Mouse (Mus musculus) mouse trophoblast stem cell (cell line): ENCODE results near the gene Arih2.
"Not testable (repeated sequence)": the region's sequence is repeated elsewhere in the genome, so short reads cannot be mapped to it uniquely, and the experiment has no call there.

ENCODE experiments used
- in situ Hi-C, 2 experiments: fragments of 300-500 bp; cut with MseI, MboI; formaldehyde crosslinking; loops; 2 replicates in 1 of 2; 3 replicates in 1 of 2; pipeline ENCODE4 v1.15.1; 2025

Arih2 gene

DNA sequence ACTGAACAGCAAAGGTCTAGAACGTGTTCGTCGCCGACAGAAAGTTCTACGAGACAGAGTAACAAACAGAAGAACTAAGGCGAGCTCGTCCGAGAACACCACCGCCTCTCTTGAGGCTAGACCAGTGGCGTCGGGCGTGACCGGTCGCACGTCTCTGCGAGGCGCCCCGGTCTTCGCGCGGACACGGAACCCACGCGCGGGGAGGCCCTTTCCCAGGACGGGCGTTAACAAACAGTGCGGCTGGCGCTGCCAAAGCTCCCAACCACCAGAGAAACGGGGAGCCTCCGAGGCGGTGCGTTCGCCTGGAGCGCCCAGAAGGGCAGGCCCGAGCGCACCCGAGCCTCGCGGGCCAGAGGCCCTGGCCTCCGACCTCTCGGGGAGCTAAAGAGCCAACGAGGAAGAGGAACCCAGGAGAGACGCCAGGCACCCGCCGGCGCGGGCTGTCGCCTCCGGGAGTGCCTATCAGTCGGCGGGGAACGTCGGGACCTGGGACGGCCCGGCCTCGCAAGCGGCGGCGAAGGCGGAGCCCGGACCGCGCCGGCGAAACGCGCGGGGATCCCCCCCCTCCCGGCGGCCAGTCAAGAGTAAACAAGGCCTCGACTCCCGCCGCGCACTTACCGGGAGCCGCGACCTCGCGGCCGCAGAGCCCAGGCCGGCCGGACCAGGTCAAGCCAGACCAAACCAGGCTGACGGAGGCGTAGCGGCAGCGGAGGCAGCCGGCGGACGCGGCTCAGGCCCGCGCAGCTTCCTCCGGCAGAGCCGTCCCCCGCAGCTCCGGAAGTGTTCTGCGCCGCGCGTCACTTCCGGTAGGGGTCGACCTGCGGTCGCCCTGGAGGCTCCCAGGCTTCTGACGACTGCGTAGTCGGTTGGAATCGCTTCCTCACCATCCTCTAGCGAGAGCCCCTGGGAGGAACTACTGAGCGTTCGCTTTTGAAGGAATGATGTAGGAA lies at the start of gene Arih2:
Gene Arih2, minus strand, starts transcription at position 776 of the 950 bp plus-strand sequence.
- in situ Hi-C loops: no loop called here

DNA sequence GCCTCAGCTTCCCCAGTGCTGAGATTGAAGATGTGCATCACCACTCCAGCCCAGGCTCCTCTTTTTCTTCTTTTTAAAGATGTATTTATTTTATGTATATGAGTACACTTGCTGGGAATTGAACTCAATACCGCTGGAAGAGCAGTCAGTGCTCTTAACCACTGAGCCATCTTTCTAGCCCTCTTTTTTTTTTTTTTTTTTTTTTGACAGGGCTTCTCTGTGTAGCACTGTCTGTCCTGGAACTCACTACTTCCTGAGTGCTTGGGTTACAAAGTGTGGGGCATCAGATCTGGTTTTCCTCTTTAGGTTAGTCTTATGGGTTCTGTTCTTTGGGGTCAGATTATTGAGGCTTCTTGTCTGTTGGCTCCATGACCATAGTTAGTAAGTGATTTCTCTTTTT lies 45.3 kb upstream of the Arih2 start:
- in situ Hi-C loops: no loop called here

DNA sequence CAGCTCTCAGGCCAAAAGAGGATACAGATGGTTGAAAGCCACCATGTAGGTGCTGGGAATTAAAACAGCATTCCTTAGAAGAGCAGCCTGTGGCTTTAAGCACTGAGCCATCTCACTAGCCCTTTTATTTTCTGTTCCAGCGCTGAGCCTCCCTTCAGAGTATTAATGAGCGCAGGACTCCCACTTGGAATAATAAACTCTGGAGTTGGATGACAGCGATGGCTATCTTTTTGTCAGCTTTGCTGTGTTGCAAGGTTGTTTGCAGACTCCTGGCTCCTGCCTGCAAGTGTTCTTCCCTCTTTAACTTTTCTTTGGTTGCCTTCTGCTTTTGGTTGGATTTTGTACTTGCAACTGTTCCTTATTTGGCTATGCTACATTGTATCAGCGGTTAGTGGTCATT lies 44.8 kb upstream of the Arih2 start:
- in situ Hi-C loops: no loop called here

DNA sequence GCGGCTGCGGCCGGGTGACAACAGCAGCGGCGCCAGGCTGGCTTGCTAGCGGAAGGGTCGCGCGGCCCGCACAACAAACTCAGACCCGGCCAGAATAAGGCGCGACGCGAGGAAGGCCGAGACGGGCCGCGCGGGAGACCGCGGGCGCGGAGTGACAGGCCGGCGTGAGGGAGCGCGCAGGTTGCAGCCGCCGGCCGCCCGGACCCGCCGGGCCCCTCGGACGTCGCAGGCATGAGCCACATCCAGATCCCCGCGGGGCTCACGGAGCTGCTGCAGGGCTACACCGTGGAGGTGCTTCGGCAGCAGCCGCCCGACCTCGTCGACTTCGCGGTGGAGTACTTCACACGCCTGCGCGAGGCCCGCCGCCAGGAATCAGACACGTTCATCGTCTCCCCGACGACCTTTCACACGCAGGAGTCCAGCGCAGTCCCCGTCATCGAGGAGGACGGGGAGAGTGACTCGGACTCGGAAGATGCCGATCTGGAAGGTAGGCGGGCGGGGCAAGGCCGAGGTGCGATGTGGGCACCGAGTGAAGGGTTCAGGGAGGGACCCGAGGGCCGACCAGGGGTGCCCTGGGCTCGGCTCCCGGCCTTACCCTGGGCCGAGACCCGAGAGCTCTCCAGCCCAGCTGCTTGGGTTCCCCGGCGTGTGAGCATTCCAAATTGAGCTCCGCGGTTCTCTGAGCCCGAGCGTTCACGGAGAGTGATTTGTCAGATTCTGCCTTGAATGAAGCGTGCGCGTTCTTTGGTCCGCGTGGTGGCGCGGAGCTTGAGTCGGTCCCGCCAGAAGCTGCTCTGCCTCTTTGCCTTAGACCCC lies 43.2 kb upstream of the Arih2 start:
- in situ Hi-C loops: no loop called here

DNA sequence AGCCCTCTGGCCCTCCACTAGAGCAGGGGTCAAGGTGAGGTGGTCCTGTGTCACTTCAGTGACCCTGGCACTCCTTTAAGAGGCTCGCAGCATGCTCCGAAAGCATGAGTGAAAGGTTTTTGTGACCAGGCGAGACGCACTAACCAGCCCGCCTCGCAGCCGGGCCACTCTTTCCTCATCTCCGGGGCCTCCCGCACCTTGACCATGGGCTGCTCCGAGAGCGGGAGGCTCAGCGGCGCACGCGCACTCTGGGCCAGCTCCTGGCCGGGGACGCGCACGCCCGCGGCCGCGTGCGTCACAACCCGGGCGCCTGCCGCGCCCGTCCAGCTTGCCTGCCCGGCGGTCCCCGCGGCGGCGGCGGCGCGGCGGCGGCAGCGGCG lies 42.6 kb upstream of the Arih2 start:
- in situ Hi-C loops: no loop called here

DNA sequence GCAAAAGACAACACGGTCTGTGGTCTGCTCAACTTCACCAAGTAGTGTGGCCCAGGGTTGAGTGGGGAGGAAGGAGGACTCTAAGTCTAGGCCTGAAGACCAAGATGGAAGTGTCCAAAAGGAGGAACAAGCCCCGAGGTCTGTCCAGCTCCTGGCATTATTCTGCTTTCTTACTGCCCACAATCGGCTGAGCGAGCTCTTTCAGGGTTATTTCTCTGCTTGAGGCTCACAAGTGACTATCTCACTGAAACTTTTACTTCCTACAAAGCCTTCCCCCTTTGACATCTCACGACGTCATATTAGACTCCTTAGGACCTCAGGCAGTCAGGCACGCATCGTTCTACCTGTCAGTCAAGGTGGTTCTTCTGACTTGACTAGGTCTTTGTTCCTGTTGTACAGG lies 42.2 kb upstream of the Arih2 start:
- in situ Hi-C loops: no loop called here

DNA sequence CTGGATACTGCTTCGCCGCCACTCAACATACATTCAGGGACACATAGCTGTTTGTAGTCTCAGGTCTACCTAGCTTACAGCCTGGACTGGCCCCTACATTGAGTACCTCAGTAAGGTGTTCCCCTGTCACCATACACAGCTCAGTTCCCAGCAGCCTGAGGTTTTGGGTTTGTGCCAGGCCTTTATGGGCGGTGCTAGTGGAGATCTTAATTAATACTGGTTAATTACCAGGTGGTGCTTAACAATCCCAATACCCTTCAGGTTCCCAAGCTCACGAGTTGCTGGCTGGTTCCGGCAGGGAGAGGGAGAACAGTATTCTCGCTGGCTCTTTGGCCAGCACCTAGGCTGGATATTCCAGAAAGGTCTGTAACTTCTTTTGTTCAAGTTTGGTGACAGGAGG lies 41.7 kb upstream of the Arih2 start:
- in situ Hi-C loops: no loop called here

DNA sequence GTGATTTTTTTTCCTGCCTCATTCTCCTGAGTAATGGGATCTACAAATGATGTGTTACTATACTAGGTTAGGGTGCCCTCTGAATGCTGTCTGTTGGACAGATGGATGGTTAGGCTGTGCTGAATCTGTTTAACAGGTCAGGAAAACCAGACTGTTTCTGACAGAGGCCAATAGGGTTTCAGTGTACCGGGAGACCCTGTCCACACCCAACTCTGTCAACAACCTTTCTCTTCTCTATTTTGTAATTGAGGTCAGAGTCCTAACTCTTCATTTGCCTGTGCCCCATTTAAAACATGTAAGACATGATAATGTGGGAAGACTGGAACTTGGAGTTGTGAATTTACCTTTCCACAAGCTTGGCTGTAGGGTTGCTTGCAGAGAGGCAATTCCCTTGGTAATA lies 40.8 kb upstream of the Arih2 start:
- in situ Hi-C loops: no loop called here

DNA sequence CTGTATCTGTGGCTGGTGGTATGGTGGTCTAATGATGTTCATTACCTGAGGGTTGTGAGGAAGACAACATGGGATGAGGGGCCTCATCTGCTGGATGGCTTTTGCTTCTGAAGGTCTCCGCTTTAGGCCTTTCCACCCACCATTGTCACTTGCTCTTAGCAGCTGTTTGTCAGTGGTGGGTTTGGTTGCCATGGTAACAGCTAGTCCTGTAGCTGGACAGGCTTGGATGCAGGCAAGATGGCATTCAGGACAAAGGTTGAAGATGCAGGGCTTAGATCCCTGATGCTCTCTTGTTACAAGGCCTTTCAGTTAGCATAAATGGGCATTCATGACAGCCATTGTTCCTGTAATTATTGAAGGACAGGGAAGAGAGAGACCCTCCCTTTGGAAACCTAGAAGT lies 39.9 kb upstream of the Arih2 start, which contains the start of gene Prkar2a:
Gene Prkar2a, plus strand, starts transcription at position 209 of the 400 bp plus-strand sequence.
- in situ Hi-C loops: no loop called here

DNA sequence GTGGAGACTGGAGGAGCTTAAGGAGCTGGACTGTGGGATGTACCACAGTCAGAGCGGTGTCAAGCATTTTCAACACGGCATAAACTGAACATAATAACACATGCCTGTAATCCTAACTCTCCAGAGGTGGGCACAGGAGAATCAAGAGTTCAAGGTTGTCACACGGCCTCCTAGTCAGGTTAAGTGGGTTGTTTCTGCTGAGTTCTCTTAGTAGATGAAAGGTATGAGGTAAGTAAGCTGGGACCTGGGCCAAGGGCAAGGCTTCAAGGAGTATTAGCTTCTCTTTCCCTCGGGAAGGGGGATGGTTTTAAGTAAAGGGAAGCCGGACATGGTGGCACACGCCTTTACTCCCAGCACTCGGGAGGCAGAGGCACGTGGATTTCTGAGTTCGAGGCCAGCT lies 39.3 kb upstream of the Arih2 start:
- in situ Hi-C loops: no loop called here

DNA sequence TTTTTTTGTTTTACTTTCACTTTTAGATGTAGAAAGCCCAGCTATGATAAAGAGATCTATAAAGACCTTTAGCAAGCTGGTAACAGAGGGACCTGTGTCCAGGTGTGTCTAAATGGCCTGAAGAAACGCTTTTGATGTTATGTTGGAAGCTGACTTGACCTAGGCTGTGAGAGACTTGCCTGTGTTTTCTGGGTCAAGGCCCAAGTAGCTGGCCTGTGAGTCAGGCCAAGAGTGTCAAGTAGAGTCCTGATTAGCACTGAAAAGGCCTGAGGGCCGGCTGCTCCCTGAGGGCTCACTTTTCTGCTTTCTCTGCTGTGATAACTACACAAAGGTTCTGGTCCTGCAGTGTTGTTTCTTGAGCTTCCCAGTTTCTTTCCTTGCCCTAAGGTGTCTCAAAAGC lies 38.5 kb upstream of the Arih2 start:
- in situ Hi-C loops: no loop called here

DNA sequence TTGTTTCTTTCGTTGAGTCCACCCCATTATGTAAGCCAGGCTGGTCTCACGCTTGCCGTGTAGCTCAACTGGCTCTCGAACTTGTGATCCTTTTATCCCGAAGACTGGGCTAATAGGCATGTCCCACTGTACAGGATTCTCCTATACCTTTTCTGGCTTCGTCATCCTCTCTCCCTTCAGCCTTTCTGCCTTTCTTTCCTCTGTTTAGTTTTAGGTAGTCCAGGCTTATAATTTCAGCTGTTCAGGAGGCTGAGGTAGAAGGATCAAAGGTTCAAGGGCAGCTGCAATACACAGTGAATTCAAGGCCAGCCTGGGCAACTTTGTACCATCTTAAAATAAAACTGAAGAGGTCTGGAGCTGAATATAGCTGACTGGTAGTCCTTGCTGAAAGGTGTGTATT lies 38.0 kb upstream of the Arih2 start:
- in situ Hi-C loops: no loop called here

DNA sequence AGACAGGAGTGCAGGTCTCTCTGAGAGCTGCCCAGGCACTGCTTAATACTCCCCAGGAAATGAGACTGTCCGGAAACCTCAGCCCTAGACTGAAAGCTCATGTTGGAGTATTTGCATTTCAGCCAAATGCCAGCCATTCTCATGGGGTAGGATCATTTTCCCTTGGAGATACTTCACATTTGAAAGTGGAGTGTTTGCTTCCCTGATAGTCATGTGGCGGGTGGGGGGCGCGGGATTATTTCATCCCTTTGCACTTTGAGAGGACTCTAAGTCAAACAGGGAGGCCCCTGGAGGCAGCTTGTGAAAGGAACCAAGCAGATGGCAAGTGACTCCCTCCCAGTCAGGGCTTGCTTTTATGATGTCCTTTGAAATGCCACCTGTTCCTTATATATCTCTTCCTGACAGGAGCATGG lies 37.3 kb upstream of the Arih2 start:
- in situ Hi-C loops: no loop called here

DNA sequence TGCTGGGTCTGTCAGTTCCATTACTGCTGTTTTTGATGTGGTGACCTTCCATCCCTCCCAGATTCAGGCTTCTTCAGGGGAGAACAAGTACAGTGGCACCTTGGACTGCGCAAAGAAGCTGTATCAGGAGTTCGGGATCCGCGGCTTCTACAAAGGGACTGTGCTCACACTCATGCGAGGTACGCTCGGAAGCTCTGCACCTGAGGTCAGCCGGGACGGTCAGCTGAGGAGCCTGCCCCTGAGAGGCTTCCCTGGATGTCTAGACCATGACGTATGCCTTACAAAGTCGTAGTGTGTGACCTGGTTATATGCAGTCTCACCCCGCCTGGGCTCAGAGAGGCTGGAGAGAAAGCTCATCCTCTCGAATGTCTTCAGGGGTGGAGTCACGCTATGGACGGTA lies 30.8 kb upstream of the Arih2 start:
- in situ Hi-C loops: no loop called here

DNA sequence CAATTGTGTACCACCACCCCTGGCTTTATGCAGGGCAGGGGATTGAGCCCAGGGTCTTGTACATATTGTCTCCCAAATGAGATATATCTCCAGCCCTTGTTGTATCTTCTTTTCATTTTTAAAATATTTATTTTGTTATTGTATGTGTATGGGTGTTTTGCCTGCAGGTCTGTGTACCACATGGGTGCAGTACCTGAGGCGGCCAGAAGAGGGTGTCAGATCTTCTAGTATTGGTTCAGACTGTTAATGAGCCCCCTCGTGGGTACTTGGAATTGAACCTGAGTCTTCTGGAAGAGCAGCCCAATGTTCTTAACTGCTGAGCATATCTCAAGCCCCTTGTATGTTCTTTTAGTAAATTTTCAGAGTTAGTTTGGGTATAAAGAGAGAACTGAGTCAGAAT lies 24.0 kb upstream of the Arih2 start:
- in situ Hi-C loops: no loop called here

DNA sequence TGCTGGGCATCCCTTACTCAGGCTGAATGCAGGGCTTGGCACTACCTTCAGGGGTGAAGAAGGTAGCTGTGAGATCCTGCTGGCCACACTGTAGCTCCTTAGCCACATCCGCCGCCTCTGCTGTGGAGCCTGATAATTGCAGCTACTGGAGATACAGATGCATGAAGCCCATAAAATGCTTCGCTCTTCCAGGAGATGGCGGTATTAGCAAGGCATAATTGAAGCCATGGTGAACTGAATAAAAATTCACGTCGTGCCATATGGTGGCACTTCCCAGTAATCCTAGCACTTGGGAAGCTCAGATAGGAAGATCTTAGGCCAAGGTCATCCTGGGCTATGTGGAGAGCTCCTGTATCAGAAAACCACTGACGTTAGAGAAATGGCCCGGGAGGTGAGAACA lies 20.7 kb upstream of the Arih2 start:
- in situ Hi-C loops: no loop called here

DNA sequence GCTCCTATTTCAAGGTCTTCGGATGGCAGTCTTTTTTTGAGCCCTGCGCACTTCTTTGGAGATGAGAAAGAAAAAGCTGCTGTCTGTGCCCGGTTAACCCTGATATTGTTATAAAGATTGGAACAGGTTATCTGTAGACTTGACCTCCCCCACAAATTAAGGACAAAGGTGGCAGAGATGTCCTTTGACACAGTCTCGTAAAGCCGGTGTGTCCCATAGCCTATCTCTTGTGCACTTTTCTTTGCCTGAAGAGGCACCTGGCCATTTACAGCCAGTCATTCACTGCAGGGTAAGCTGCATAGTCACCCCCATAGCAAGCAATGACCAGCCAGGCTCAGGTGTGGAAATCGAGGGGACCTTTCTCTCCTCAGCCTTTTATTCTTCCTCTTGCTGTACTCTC lies 13.5 kb upstream of the Arih2 start:
- in situ Hi-C loops: no loop called here

DNA sequence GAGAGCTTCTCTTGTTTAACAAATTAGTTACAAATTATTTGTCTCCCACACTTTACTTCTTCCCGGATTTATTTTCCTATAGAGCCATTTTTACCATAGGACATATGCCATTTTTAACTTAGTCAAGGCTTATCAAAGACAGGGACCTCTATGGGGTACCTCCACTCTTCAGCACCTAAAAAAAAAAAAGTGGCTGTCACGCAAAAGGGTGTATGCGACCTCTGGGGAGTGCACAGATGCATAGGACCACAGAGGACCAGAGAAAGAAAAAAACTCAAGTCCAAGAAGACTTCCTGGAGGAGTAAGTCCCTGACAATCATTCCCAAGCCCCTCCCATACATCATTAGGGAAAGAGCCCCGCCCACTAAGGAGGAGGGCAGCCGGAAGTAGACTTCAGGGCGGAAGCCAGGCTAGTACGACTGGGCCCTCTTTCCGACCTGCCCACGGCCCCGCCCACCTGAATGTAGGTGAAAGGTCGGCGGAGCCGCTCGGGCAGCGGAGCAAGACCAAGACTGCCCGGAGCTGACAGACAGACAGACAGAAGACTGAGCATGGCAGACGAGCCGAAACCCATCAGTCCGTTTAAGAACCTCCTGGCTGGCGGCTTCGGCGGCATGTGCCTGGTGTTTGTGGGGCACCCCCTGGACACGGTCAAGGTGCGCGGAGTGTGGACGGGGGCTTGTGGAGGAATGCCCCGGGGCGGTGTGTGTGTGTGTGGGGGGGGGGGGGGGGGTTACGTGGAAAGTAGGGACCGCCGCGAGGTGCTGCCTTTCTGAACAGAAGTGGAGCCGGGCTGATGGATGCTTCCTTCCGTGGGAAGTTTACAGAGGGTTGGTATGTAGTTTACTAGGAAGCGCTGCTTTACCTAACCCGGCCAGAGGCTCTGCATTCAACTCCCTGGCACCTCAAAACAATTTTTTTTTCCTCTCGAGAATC lies 12.8 kb upstream of the Arih2 start, which contains the start of gene Slc25a20:
Gene Slc25a20, plus strand, starts transcription at position 412 of the 936 bp plus-strand sequence.
- in situ Hi-C loops: no loop called here

DNA sequence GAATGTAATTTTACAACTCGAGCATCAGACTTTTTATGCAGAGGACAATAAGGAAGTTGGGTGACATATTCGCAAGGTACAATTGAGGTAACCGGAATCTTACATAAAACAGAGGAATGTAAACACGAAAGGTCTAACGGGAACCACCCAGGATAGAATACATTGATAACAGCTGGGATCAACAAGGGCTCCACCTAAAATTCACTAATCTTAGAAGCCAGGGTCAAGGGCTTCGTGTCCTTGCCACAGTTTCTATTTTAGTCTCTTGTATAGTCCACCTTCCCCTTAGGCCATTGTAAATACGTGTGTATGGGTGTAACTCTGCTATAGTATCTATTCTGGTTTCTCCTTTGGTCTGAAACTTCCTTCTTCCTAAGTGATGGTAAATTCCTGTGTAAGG lies 6.7 kb upstream of the Arih2 start:
- in situ Hi-C loops: not testable (repeated sequence)

DNA sequence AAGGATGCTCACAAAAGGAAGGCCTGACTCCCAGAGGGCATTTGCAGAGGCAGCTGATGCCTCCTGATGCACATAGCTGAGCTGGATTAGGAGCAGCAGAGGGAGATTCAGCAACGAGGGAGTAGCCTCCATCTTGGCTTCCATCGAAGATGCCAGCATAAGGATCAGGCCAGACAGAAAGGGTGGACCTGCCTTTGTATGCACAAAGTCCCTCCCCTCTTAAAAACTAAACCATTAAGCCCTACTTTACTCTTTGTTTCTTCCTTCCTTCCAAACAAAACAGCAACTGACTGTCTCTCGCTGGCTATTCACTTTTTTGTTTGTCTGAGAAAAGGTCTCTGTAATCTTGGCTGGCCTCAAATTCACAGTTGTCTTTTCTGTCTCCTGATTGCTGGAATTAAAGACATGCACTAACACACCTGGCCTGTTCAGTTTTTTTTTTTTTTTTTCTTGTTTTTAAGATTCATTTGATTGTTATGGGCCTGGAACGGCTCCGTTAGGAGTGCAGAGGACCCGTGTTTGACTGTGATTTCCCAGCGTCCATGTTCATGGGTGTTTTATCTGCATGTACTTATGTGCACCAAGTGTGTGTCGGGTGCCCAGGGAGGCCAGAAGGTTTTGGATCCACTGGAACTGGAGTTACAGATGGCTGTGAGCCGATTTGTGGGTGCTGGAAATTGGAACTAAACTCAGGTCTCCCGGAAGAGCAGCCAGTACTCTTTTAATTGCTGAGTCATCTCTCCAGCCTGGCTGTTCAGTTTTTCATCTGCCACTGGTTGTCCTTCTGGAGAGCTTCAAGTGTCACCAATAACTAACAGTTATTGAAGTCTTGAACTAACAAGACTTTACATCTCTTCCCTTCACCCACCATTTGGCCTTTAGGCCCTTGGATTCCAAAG lies 5.6 kb upstream of the Arih2 start:
- in situ Hi-C loops: no loop called here
